Mouse (Mus musculus): ENCODE data around the gene Tmc8.

The Tmc8 gene

GRCm38 (mm10) chr11:117781993-117782704 lies at the start of gene Tmc8, which contains the start of gene Tmc6:
Tmc8 (plus strand) TSS chr11:117782076.
Tmc6 (minus strand) TSS chr11:117782198.
- DNase-seq (ENCODE audit: low spot score) = no peak

GRCm38 (mm10) chr11:117736037-117736689 lies 45.7 kb upstream of the Tmc8 start:
- DNase-seq (ENCODE audit: low spot score) = no peak

GRCm38 (mm10) chr11:117738123-117738522 lies 43.8 kb upstream of the Tmc8 start:
- DNase-seq (ENCODE audit: low spot score) = no peak

- no peak for DNase-seq (ENCODE audit: low spot score)
Measured at GRCm38 (mm10) chr11:117741128-117741527, 40.7 kb upstream of the Tmc8 start.

GRCm38 (mm10) chr11:117742243-117742642 lies 39.6 kb upstream of the Tmc8 start:
- DNase-seq (ENCODE audit: low spot score) = no peak

GRCm38 (mm10) chr11:117742715-117743114 lies 39.2 kb upstream of the Tmc8 start:
- DNase-seq (ENCODE audit: low spot score) = no peak

GRCm38 (mm10) chr11:117743454-117744030 lies 38.3 kb upstream of the Tmc8 start:
- no peak for DNase-seq (ENCODE audit: low spot score)

GRCm38 (mm10) chr11:117748628-117749027 lies 33.2 kb upstream of the Tmc8 start:
- no peak for DNase-seq (ENCODE audit: low spot score)

GRCm38 (mm10) chr11:117749414-117749813 lies 32.5 kb upstream of the Tmc8 start:
- no peak for DNase-seq (ENCODE audit: low spot score)

- no peak for DNase-seq (ENCODE audit: low spot score)
Measured at GRCm38 (mm10) chr11:117751544-117751943, 30.3 kb upstream of the Tmc8 start.

- no peak for DNase-seq (ENCODE audit: low spot score)
Measured at GRCm38 (mm10) chr11:117755891-117756290, 26.0 kb upstream of the Tmc8 start.

GRCm38 (mm10) chr11:117759267-117759666 lies 22.6 kb upstream of the Tmc8 start:
- no peak for DNase-seq (ENCODE audit: low spot score)

- DNase-seq (ENCODE audit: low spot score) = no peak
Measured at GRCm38 (mm10) chr11:117760374-117761119, 21.3 kb upstream of the Tmc8 start.

- no peak for DNase-seq (ENCODE audit: low spot score)
Measured at GRCm38 (mm10) chr11:117761801-117762200, 20.1 kb upstream of the Tmc8 start.

GRCm38 (mm10) chr11:117762246-117762645 lies 19.6 kb upstream of the Tmc8 start:
- DNase-seq (ENCODE audit: low spot score) = no peak

- no peak for DNase-seq (ENCODE audit: low spot score)
Measured at GRCm38 (mm10) chr11:117764319-117764718, 17.6 kb upstream of the Tmc8 start.

GRCm38 (mm10) chr11:117765361-117765760 lies 16.5 kb upstream of the Tmc8 start:
- DNase-seq (ENCODE audit: low spot score) = no peak

GRCm38 (mm10) chr11:117766275-117766674 lies 15.6 kb upstream of the Tmc8 start:
- DNase-seq (ENCODE audit: low spot score) = no peak

GRCm38 (mm10) chr11:117768725-117769682 lies 12.9 kb upstream of the Tmc8 start:
- no peak for DNase-seq (ENCODE audit: low spot score)

- DNase-seq (ENCODE audit: low spot score) = no peak
Measured at GRCm38 (mm10) chr11:117769683-117770047, 12.2 kb upstream of the Tmc8 start.

- DNase-seq (ENCODE audit: low spot score) = no peak
Measured at GRCm38 (mm10) chr11:117770407-117770806, 11.5 kb upstream of the Tmc8 start.

All from ovary, postnatal 36 days (tissue).